Mouse (Mus musculus): Measurements from ENCODE around the gene Ube2m.
A peak's percentile ranks its signal among the peaks of the same experiment; 100 is the strongest.
"Not testable (repeated sequence)": the region's sequence is repeated elsewhere in the genome, so short reads cannot be mapped to it uniquely, and the experiment has no call there.

Ube2m gene

GRCm38 (mm10) chr7:13037901-13038555 is at the start of gene Ube2m:
Ube2m (minus strand) TSS chr7:13038275.
- peak; percentile 65 for ATAC-seq (ENCODE audit: low TSS enrichment)

GRCm38 (mm10) chr7:13072293-13072692 is 34.2 kb upstream of the Ube2m start:
- ATAC-seq (ENCODE audit: low TSS enrichment) = no peak

- not testable (repeated sequence) for ATAC-seq (ENCODE audit: low TSS enrichment)
These were observed 25.3 kb upstream of the Ube2m start for GRCm38 (mm10) chr7:13063399-13063798.

- no peak for ATAC-seq (ENCODE audit: low TSS enrichment)
These were observed 21.5 kb upstream of the Ube2m start for GRCm38 (mm10) chr7:13059536-13059935.

GRCm38 (mm10) chr7:13056913-13057700 is 19.0 kb upstream of the Ube2m start:
- no peak for ATAC-seq (ENCODE audit: low TSS enrichment)

- ATAC-seq (ENCODE audit: low TSS enrichment) = peak; percentile 97
These were observed 16.4 kb upstream of the Ube2m start, which contains the start of gene Mzf1 for GRCm38 (mm10) chr7:13054287-13055010. Mzf1 (minus strand) TSS chr7:13054764.

GRCm38 (mm10) chr7:13053961-13054286 is 15.8 kb upstream of the Ube2m start:
- peak; percentile 64 for ATAC-seq (ENCODE audit: low TSS enrichment)

GRCm38 (mm10) chr7:13053501-13053900 is 15.4 kb upstream of the Ube2m start:
- no peak for ATAC-seq (ENCODE audit: low TSS enrichment)

- no peak for ATAC-seq (ENCODE audit: low TSS enrichment)
These were observed 14.9 kb upstream of the Ube2m start for GRCm38 (mm10) chr7:13053001-13053400.

- ATAC-seq (ENCODE audit: low TSS enrichment) = no peak
These were observed 8.0 kb upstream of the Ube2m start for GRCm38 (mm10) chr7:13046084-13046483.

GRCm38 (mm10) chr7:13044254-13044625 is 6.2 kb upstream of the Ube2m start:
- ATAC-seq (ENCODE audit: low TSS enrichment) = no peak

- ATAC-seq (ENCODE audit: low TSS enrichment) = peak; percentile 71
These were observed 5.6 kb upstream of the Ube2m start for GRCm38 (mm10) chr7:13043445-13044253.

GRCm38 (mm10) chr7:13043120-13043444 is 5.0 kb upstream of the Ube2m start:
- no peak for ATAC-seq (ENCODE audit: low TSS enrichment)

- no peak for ATAC-seq (ENCODE audit: low TSS enrichment)
These were observed 4.4 kb upstream of the Ube2m start for GRCm38 (mm10) chr7:13042511-13042910.

GRCm38 (mm10) chr7:13041256-13041655 is 3.2 kb upstream of the Ube2m start:
- ATAC-seq (ENCODE audit: low TSS enrichment) = no peak

GRCm38 (mm10) chr7:13039181-13039580 is 1.1 kb upstream of the Ube2m start:
- no peak for ATAC-seq (ENCODE audit: low TSS enrichment)

- no peak for ATAC-seq (ENCODE audit: low TSS enrichment)
These were observed 620 bp upstream of the Ube2m start for GRCm38 (mm10) chr7:13038621-13039169.

GRCm38 (mm10) chr7:13037366-13037765 is 709 bp downstream of the Ube2m start:
- ATAC-seq (ENCODE audit: low TSS enrichment) = no peak

- no peak for ATAC-seq (ENCODE audit: low TSS enrichment)
These were observed 1.3 kb downstream of the Ube2m start for GRCm38 (mm10) chr7:13036806-13037205.

GRCm38 (mm10) chr7:13035211-13035855 is 2.7 kb downstream of the Ube2m start:
- ATAC-seq (ENCODE audit: low TSS enrichment) = no peak
